Mouse (Mus musculus): ENCODE data around the gene Zcchc2. TPM values are rescaled to one million over a fixed set of nuclear protein-coding genes. Genes with fewer than 3 reads are reported as not detected.

Gene Zcchc2
- polyA plus RNA-seq, 1 experiment from 2014 or later: 1.4 TPM

GRCm38 (mm10) chr1:105971490-105972170 is 18.6 kb upstream of the Zcchc2 start:
- H3K4me1 ChIP-seq: no peaks in the 10 kb centered on the region
- H3K9me3 ChIP-seq (replicated peaks): no peaks in the 10 kb centered on the region
- no peak for DNase-seq (ENCODE audit: low spot score)
- no peak overlapping the region for H3K4me3 ChIP-seq
- 56% methylated on average over 10 of the region's 10 CpGs for WGBS
- H3K36me3 ChIP-seq: no peaks in the 10 kb centered on the region
- H3K27ac ChIP-seq: no peak overlapping the region
- H3K27me3 ChIP-seq (ENCODE audit: low read depth, poor library complexity, severe bottlenecking): no peaks in the 10 kb centered on the region

GRCm38 (mm10) chr1:105974023-105974422 is 16.2 kb upstream of the Zcchc2 start:
- H3K27me3 ChIP-seq (ENCODE audit: low read depth, poor library complexity, severe bottlenecking): no peaks in the 10 kb centered on the region
- 54% methylated on average over 2 of the region's 2 CpGs for WGBS
- no peaks in the 10 kb centered on the region for H3K36me3 ChIP-seq
- H3K4me3 ChIP-seq: no peak overlapping the region
- H3K4me1 ChIP-seq: no peaks in the 10 kb centered on the region
- H3K9me3 ChIP-seq (replicated peaks): no peaks in the 10 kb centered on the region
- H3K27ac ChIP-seq: no peak overlapping the region
- no peak for DNase-seq (ENCODE audit: low spot score)

DNA sequence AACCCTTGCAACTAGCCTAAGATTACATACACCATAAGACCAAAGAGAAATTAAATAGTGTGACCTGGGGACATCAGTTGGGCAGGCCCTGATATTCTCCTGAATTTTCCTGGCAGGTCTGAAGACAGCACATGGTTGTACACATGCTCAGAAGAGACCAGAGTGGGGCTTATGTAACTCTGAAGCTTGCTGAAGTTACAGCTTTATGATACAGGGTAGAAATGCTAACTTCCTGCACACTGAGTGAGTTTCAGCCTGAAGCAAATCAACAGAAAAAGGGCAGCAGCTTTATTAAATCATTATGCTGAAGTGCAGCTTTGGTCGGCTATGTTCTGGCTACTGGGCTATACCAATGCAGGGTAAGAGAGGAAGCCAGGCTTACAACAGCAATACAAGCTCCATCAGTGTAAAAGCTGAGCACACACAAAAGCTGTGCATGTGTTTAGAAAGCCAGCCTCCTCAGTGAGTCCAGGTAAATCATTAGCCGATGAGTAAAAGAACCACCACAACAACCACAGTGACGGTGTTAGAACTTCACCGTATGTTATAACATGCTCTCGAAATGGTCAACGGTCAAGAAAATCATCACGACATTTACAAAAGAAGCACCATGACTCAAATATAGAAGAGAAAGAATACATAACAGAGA is 12.6 kb upstream of the Zcchc2 start:
- Histone ChIP-seq H3K27ac (no peak overlapping the region), H3K36me3 (no peaks in the 10 kb centered on the region), H3K9me3 (replicated peaks) (no peaks in the 10 kb centered on the region), H3K27me3 (ENCODE audit: low read depth, poor library complexity, severe bottlenecking) (no peaks in the 10 kb centered on the region), H3K4me1 (peaks cover 5% of the 10 kb centered on the region; the same call in 1 of the 2 replicates), H3K4me3 (no peak overlapping the region)
- no peak for DNase-seq (ENCODE audit: low spot score)
- 96% methylated on average over 7 of the region's 7 CpGs for WGBS

DNA sequence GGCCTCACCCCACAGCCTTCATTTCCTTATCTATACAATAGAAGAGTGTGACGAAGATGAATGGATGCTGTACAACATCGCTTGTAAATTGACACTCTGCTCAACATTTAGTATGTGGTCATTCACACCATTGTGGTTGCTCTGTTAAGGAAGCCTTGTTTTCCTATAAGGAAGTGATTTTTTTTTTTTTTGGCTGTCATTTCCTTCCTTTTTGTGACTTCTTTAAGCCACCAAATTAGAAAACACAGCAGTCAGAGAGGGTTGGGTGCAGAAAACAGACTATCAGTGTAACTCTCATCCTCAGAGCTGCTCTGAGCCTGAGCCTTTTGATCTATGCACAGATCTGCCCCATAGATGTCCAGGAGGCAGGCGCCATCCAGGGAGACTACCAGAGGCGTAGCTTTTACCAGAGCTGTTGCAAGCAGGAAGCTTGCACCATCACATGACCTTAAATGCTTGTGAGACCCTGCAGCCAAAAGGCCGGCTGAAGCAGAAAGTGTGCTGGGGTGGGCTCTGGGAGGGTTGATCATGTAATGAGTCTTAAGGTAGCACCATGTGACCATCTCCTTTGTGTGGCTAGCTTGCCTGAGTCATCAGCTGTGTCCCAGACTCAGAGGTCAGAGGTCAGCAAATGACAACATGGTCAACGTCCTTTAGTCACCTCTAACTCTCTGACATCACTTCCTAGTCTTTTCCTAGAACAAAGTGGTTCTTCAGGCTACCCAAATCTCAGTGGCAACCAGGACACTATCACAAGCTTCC is 9.2 kb upstream of the Zcchc2 start:
- Histone ChIP-seq H3K27ac (no peak overlapping the region), H3K4me3 (no peak overlapping the region), H3K36me3 (no peaks in the 10 kb centered on the region), H3K9me3 (replicated peaks) (no peaks in the 10 kb centered on the region), H3K4me1 (peaks cover 5% of the 10 kb centered on the region; the same call in 1 of the 2 replicates), H3K27me3 (ENCODE audit: low read depth, poor library complexity, severe bottlenecking) (no peaks in the 10 kb centered on the region)
- DNase-seq (ENCODE audit: low spot score): no peak
- WGBS: 58% methylated on average over 6 of the region's 6 CpGs

DNA sequence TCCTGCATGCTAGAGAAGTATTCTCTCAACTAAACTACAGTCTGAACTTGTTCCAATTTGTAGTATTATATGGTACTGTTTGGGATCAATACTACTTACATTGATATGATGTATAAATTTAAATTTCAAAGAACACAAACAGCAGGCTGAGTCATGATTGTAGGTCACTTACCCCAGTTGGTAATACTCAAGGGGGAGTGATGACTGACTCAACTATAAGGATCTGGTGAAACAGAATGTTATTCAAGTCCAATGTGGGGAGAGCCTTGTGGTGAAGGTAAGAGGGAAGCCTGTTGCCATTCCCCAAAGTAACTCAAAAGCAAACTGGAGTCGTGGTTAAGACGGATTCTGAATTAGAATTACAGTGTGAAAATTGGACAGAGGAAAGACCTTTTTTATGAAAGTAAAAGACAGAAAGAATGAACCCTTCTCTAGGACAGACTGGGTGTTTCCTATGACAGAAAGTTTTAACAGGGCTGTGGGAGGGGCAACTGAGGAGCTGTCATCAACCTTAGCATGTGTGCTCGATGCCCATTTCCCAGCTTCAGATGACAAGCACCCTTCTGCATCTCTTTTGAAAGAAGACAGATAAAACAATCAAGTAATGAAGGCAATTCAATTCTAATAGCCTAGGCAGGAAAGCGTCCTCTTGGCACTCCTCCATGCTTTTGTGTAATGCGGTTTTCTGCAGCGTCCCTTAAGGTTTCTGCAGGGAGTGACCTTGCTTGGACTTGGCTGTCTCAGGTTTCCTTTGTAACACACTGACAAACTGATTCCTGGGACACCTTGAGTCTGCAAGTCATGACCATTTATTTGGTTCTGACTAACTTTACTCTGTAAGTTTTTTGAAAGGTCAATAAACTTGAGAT is 7.5 kb upstream of the Zcchc2 start:
- Histone ChIP-seq H3K4me1 (peaks cover 5% of the 10 kb centered on the region), H3K27me3 (ENCODE audit: low read depth, poor library complexity, severe bottlenecking) (no peaks in the 10 kb centered on the region), H3K4me3 (no peak overlapping the region), H3K27ac (no peak overlapping the region), H3K9me3 (replicated peaks) (no peaks in the 10 kb centered on the region), H3K36me3 (no peaks in the 10 kb centered on the region)
- DNase-seq (ENCODE audit: low spot score): no peak
- WGBS: 80% methylated on average over 6 of the region's 6 CpGs

DNA sequence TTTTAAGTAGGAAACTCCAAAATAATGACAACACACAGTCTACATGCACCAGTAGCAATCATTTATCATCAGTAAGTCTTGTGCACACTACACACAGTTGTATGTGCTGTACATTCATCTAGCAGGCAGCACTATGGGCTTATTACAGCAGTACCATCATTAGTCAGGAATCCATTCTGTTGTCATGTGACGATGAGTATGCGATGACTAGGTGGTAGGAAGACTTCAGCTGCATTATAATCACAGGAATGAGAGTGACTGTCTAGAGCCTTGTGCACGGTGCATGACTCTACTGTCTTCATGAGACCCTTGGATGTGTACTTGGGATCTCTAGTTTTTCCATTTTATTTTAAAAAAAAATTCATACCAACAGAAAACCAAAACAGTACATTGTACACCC is 6.0 kb upstream of the Zcchc2 start:
- H3K27ac ChIP-seq: no peak overlapping the region
- 95% methylated on average over 3 of the region's 3 CpGs for WGBS
- no peaks in the 10 kb centered on the region for H3K36me3 ChIP-seq
- H3K4me3 ChIP-seq: no peak overlapping the region
- no peak for DNase-seq (ENCODE audit: low spot score)
- H3K27me3 ChIP-seq (ENCODE audit: low read depth, poor library complexity, severe bottlenecking): no peaks in the 10 kb centered on the region
- peaks cover 11% of the 10 kb centered on the region for H3K4me1 ChIP-seq
- H3K9me3 ChIP-seq (replicated peaks): no peaks in the 10 kb centered on the region

GRCm38 (mm10) chr1:105988171-105988570 is 2.0 kb upstream of the Zcchc2 start:
- DNase-seq (ENCODE audit: low spot score): no peak
- peaks cover 29% of the 10 kb centered on the region for H3K4me1 ChIP-seq
- no peak overlapping the region for H3K27ac ChIP-seq
- WGBS: 76% methylated on average over 3 of the region's 3 CpGs
- H3K27me3 ChIP-seq (ENCODE audit: low read depth, poor library complexity, severe bottlenecking): peaks cover 9% of the 10 kb centered on the region; the same call in 1 of the 2 replicates
- no peak overlapping the region for H3K4me3 ChIP-seq
- no peaks in the 10 kb centered on the region for H3K36me3 ChIP-seq
- H3K9me3 ChIP-seq (replicated peaks): no peaks in the 10 kb centered on the region

- H3K27ac ChIP-seq: no peak overlapping the region
- H3K36me3 ChIP-seq: no peaks in the 10 kb centered on the region
- peaks cover 38% of the 10 kb centered on the region for H3K4me1 ChIP-seq
- WGBS: 77% methylated on average over 14 of the region's 14 CpGs
- H3K4me3 ChIP-seq: peak overlapping the region; percentile 85
- no peaks in the 10 kb centered on the region for H3K9me3 ChIP-seq (replicated peaks)
- peaks cover 9% of the 10 kb centered on the region; the same call in 1 of the 2 replicates for H3K27me3 ChIP-seq (ENCODE audit: low read depth, poor library complexity, severe bottlenecking)
- DNase-seq (ENCODE audit: low spot score): no peak
Observed at GRCm38 (mm10) chr1:105988903-105989639, 1.1 kb upstream of the Zcchc2 start.

DNA sequence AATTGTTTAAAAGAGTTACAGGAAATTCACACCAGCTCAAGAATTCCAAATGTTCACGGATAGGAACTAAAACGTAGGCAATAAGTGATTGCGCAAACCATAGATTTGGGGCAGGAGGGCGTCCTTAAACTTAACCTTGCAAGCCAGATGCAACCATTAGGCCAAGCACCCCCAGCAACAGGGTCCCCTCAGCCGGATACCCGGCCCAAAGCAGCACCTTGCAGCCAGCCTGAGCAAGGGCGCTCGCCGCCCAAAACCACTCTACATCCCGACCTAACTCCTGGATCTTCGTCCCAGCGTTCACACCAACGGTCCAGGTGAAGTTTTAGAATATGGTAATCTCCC is 594 bp upstream of the Zcchc2 start:
- Histone ChIP-seq H3K9me3 (replicated peaks) (no peaks in the 10 kb centered on the region), H3K27ac (peak overlapping the region; percentile 92), H3K4me1 (peaks cover 43% of the 10 kb centered on the region), H3K36me3 (no peaks in the 10 kb centered on the region), H3K27me3 (ENCODE audit: low read depth, poor library complexity, severe bottlenecking) (peaks cover 9% of the 10 kb centered on the region; the same call in 1 of the 2 replicates), H3K4me3 (peak overlapping the region; percentile 85)
- WGBS: 1% methylated on average over 13 of the region's 13 CpGs
- DNase-seq (ENCODE audit: low spot score): no peak

GRCm38 (mm10) chr1:105990911-105991761 is 930 bp downstream of the Zcchc2 start:
- peaks cover 9% of the 10 kb centered on the region; the same call in 1 of the 2 replicates for H3K27me3 ChIP-seq (ENCODE audit: low read depth, poor library complexity, severe bottlenecking)
- peaks cover 51% of the 10 kb centered on the region for H3K4me1 ChIP-seq
- no peaks in the 10 kb centered on the region for H3K36me3 ChIP-seq
- DNase-seq (ENCODE audit: low spot score): peak; percentile 78
- no peaks in the 10 kb centered on the region for H3K9me3 ChIP-seq (replicated peaks)
- H3K27ac ChIP-seq: peak overlapping the region; percentile 92
- peak overlapping the region; percentile 85 for H3K4me3 ChIP-seq
- 4% methylated on average over 104 of the region's 104 CpGs for WGBS

All from limb, embryonic 10.5 days (tissue).